Mouse (Mus musculus) gastrocnemius, postnatal 10 days (tissue): ENCODE measurements around the gene Arpc5l. TPM values are rescaled to one million over a fixed set of nuclear protein-coding genes. Genes with fewer than 3 reads are reported as not detected.

Experiments
- total RNA-seq, 2 experiments: library from RNA; stranded (reverse); gene quantifications; 2 replicates each; pipeline ENCODE4 v1.2.3; 2021

Arpc5l gene
- total RNA-seq, 2 experiments from 2014 or later: 53.5 to 55.3 TPM

Other genes starting within 250 kb of the Arpc5l start
- 1 to 10 TPM; 1.6 to 2.6 TPM for gene Nr6a1, start 77.7 kb upstream of the Arpc5l start, total RNA-seq
- gene Olfml2a, start 73.4 kb upstream of the Arpc5l start, total RNA-seq: 10 to 100 TPM; 25.2 to 32.6 TPM
- under 1 TPM; 0.09 to 0.18 TPM for gene Wdr38, start 7.9 kb upstream of the Arpc5l start, total RNA-seq
- 100 to 1,000 TPM; 428 to 441 TPM for gene Rpl35, start 276 bp downstream of the Arpc5l start, total RNA-seq
- gene Golga1, start 60.2 kb downstream of the Arpc5l start, total RNA-seq: 10 to 100 TPM; 11.7 to 16.0 TPM
- 10 to 100 TPM in 1 of 2 experiments, 1 to 10 TPM in 1; 5.5 to 10.1 TPM for gene Scai, start 185.4 kb downstream of the Arpc5l start, total RNA-seq
- gene Ppp6c, start 221.1 kb downstream of the Arpc5l start, total RNA-seq: 10 to 100 TPM; 63.5 to 68.9 TPM